Mouse (Mus musculus) heart, embryonic 13.5 days (tissue): ENCODE measurements around the gene Rpusd1. TPM values are rescaled to one million over a fixed set of nuclear protein-coding genes. Genes with fewer than 3 reads are reported as not detected.
A peak's percentile ranks its signal among the peaks of the same experiment; 100 is the strongest.

Experiments
- ATAC-seq: fragments of 200-750 bp; cut with Nextera tagmentation; 2 replicates; pipeline ENCODE4 v1.8.0; 2017; ENCODE audit warnings: moderate TSS enrichment; ENCODE audit not compliant: insufficient number of reproducible peaks, low FRiP score, low TSS enrichment; ENCODE audit errors: extremely low read depth
- H3K27ac ChIP-seq: fragments of 300-500 bp; sonication (generic); replicated peaks from 2 replicates; pipeline ENCODE4 v1.5.1; 2015; ENCODE audit warnings: moderate library complexity, mild to moderate bottlenecking, inconsistent platforms
- H3K27me3 ChIP-seq: fragments of 300-500 bp; sonication (generic); replicated peaks from 2 replicates; pipeline ENCODE4 v1.6.1; 2015; ENCODE audit warnings: mild to moderate bottlenecking, inconsistent platforms
- H3K36me3 ChIP-seq: fragments of 300-500 bp; sonication (generic); 2 replicates; pipeline ENCODE4 v1.6.1; 2015; ENCODE audit warnings: mild to moderate bottlenecking, inconsistent platforms
- H3K4me1 ChIP-seq: fragments of 300-500 bp; sonication (generic); 2 replicates; pipeline ENCODE4 v1.6.1; 2015; ENCODE audit warnings: inconsistent platforms
- H3K4me2 ChIP-seq: fragments of 300-500 bp; sonication (generic); 2 replicates; pipeline ENCODE4 v1.6.1; 2015; ENCODE audit warnings: inconsistent platforms, mild to moderate bottlenecking, moderate library complexity
- H3K4me3 ChIP-seq: fragments of 300-500 bp; sonication (generic); 2 replicates; pipeline ENCODE4 v1.5.1; 2015; ENCODE audit warnings: moderate library complexity, mild to moderate bottlenecking, inconsistent platforms
- H3K9ac ChIP-seq: fragments of 300-500 bp; sonication (generic); 2 replicates; pipeline ENCODE4 v1.6.1; 2015; ENCODE audit warnings: inconsistent platforms, mild to moderate bottlenecking, moderate library complexity
- H3K9me3 ChIP-seq: fragments of 300-500 bp; sonication (generic); 2 replicates; pipeline ENCODE4 v1.6.1; 2016; ENCODE audit warnings: inconsistent platforms
- WGBS: fragments of 180-500 bp; shearing (Covaris S2); methylation state at CpG from one replicate; pipeline ENCODE4 v1.1.7; 2015; ENCODE audit warnings: mixed read lengths; 5-methylcytosine and 5-hydroxymethylcytosine counted together
- polyA plus RNA-seq: library from polyadenylated mRNA; unstranded; fragments of >200 nt; fragmentation: Nextera tagmentation; extraction: Ambion mirVana; gene quantifications from 2 replicates; pipeline ENCODE4 v1.2.1, GENCODE M21; 2015

The Rpusd1 gene
- polyA plus RNA-seq, 1 experiment from 2014 or later, result 13.3 TPM

- no peak overlapping the region for H3K4me3 ChIP-seq
- H3K36me3 ChIP-seq, result peaks cover 18% of the 10 kb centered on the region
- no peak overlapping the region for H3K4me2 ChIP-seq
- H3K9ac ChIP-seq, result no peak overlapping the region
- no peak overlapping the region for H3K27ac ChIP-seq
- peaks cover 58% of the 10 kb centered on the region for H3K27me3 ChIP-seq
- no peak for ATAC-seq
- 28% methylated on average over 3 of the region's 3 CpGs for WGBS
- H3K9me3 ChIP-seq, result no peaks in the 10 kb centered on the region
- H3K4me1 ChIP-seq, result peaks cover 26% of the 10 kb centered on the region
Measured at GRCm38 (mm10) chr17:25715627-25716026, 11.8 kb upstream of the Rpusd1 start.

- H3K9ac ChIP-seq, result no peak overlapping the region
Measured at GRCm38 (mm10) chr17:25716130-25716529, 11.3 kb upstream of the Rpusd1 start.

GRCm38 (mm10) chr17:25716711-25717637 lies 10.5 kb upstream of the Rpusd1 start, which contains the start of gene Gng13:
TSS of gene Gng13 (plus strand) at chr17:25717171.
- no peak for ATAC-seq
- Histone ChIP-seq H3K4me3 (peak within 1 kb of the TSS; percentile 53), H3K27me3 (peaks cover 57% of the 10 kb centered on the region), H3K36me3 (peaks cover 31% of the 10 kb centered on the region), H3K4me1 (peaks cover 26% of the 10 kb centered on the region), H3K4me2 (peak within 1 kb of the TSS; percentile 79), H3K9me3 (no peaks in the 10 kb centered on the region), H3K9ac (peak within 1 kb of the TSS; percentile 67), H3K27ac (no peak within 1 kb of the TSS)
- 2% methylated on average over 45 of the region's 45 CpGs for WGBS

More at GRCm38 (mm10) chr17:25716130-25716529, 11.3 kb upstream of the Rpusd1 start:
- H3K27ac ChIP-seq, result no peak overlapping the region
- H3K9me3 ChIP-seq, result no peaks in the 10 kb centered on the region
- H3K36me3 ChIP-seq, result peaks cover 23% of the 10 kb centered on the region
- peaks cover 26% of the 10 kb centered on the region for H3K4me1 ChIP-seq
- H3K4me2 ChIP-seq, result peak overlapping the region; percentile 79; the same call in 1 of the 2 replicates
- no peak for ATAC-seq
- 4% methylated on average over 6 of the region's 6 CpGs for WGBS
- H3K4me3 ChIP-seq, result no peak overlapping the region
- H3K27me3 ChIP-seq, result peaks cover 58% of the 10 kb centered on the region

- Histone ChIP-seq H3K9ac (peak overlapping the region; percentile 67), H3K4me2 (peak overlapping the region; percentile 79), H3K4me1 (peaks cover 26% of the 10 kb centered on the region), H3K9me3 (no peaks in the 10 kb centered on the region), H3K4me3 (peak overlapping the region; percentile 53), H3K36me3 (peaks cover 38% of the 10 kb centered on the region), H3K27me3 (peaks cover 53% of the 10 kb centered on the region), H3K27ac (no peak overlapping the region)
- no peak for ATAC-seq
- 8% methylated on average over 6 of the region's 6 CpGs for WGBS
Measured at GRCm38 (mm10) chr17:25717691-25718090, 9.8 kb upstream of the Rpusd1 start.

- Histone ChIP-seq H3K27me3 (peaks cover 28% of the 10 kb centered on the region), H3K9me3 (no peaks in the 10 kb centered on the region), H3K36me3 (peaks cover 63% of the 10 kb centered on the region), H3K9ac (no peak overlapping the region), H3K4me2 (no peak overlapping the region), H3K4me1 (peaks cover 22% of the 10 kb centered on the region), H3K27ac (no peak overlapping the region), H3K4me3 (no peak overlapping the region)
- 95% methylated on average over 5 of the region's 5 CpGs for WGBS
- ATAC-seq, result no peak
Measured at GRCm38 (mm10) chr17:25721476-25721875, 6.0 kb upstream of the Rpusd1 start.

GRCm38 (mm10) chr17:25723470-25723869 lies 4.0 kb upstream of the Rpusd1 start:
- H3K9me3 ChIP-seq, result no peaks in the 10 kb centered on the region
- no peak overlapping the region for H3K4me3 ChIP-seq
- no peak overlapping the region for H3K27ac ChIP-seq
- peaks cover 8% of the 10 kb centered on the region for H3K27me3 ChIP-seq
- H3K4me1 ChIP-seq, result peaks cover 19% of the 10 kb centered on the region
- H3K4me2 ChIP-seq, result no peak overlapping the region
- peaks cover 63% of the 10 kb centered on the region for H3K36me3 ChIP-seq
- ATAC-seq, result no peak
- 95% methylated on average over 19 of the region's 19 CpGs for WGBS
- H3K9ac ChIP-seq, result no peak overlapping the region

GRCm38 (mm10) chr17:25723919-25724318 lies 3.6 kb upstream of the Rpusd1 start:
- no peak overlapping the region for H3K27ac ChIP-seq
- peaks cover 66% of the 10 kb centered on the region for H3K36me3 ChIP-seq
- ATAC-seq, result no peak
- no peak overlapping the region for H3K4me3 ChIP-seq
- no peak overlapping the region for H3K9ac ChIP-seq
- peaks cover 23% of the 10 kb centered on the region for H3K4me1 ChIP-seq
- no peaks in the 10 kb centered on the region for H3K9me3 ChIP-seq
- 80% methylated on average over 7 of the region's 7 CpGs for WGBS
- H3K27me3 ChIP-seq, result peaks cover 4% of the 10 kb centered on the region
- no peak overlapping the region for H3K4me2 ChIP-seq

GRCm38 (mm10) chr17:25725264-25725663 lies 2.2 kb upstream of the Rpusd1 start:
- Histone ChIP-seq H3K27ac (no peak overlapping the region), H3K27me3 (no peaks in the 10 kb centered on the region), H3K9ac (no peak overlapping the region), H3K4me1 (peaks cover 23% of the 10 kb centered on the region), H3K4me2 (no peak overlapping the region), H3K9me3 (no peaks in the 10 kb centered on the region), H3K36me3 (peaks cover 61% of the 10 kb centered on the region), H3K4me3 (no peak overlapping the region)
- ATAC-seq, result no peak
- 79% methylated on average over 6 of the region's 6 CpGs for WGBS

GRCm38 (mm10) chr17:25728009-25728270 lies 470 bp downstream of the Rpusd1 start:
- WGBS, result 9% methylated on average over 4 of the region's 4 CpGs
- H3K27ac ChIP-seq, result 0 out of 2 replicates have a peak overlapping the region, but pooled peaks have one; percentile 20

GRCm38 (mm10) chr17:25732082-25732481 lies 4.6 kb downstream of the Rpusd1 start:
- Histone ChIP-seq H3K9me3 (no peaks in the 10 kb centered on the region), H3K4me2 (no peak overlapping the region), H3K4me3 (no peak overlapping the region), H3K27me3 (peaks cover 7% of the 10 kb centered on the region; the same call in 1 of the 2 replicates), H3K36me3 (peaks cover 12% of the 10 kb centered on the region), H3K27ac (no peak overlapping the region), H3K9ac (no peak overlapping the region), H3K4me1 (peaks cover 11% of the 10 kb centered on the region)
- WGBS, result 18% methylated on average over 2 of the region's 2 CpGs
- ATAC-seq, result no peak

More at GRCm38 (mm10) chr17:25728009-25728270, 470 bp downstream of the Rpusd1 start:
- Histone ChIP-seq H3K9ac (peak overlapping the region; percentile 85), H3K4me1 (peaks cover 23% of the 10 kb centered on the region), H3K36me3 (peaks cover 34% of the 10 kb centered on the region), H3K4me2 (peak overlapping the region; percentile 91), H3K4me3 (peak overlapping the region; percentile 68), H3K9me3 (no peaks in the 10 kb centered on the region), H3K27me3 (no peaks in the 10 kb centered on the region)
- no peak; the same call in 1 of the 2 replicates for ATAC-seq

- 69% methylated on average over 5 of the region's 5 CpGs for WGBS
- H3K9ac ChIP-seq, result no peak overlapping the region
- ATAC-seq, result no peak
- H3K4me2 ChIP-seq, result no peak overlapping the region
- H3K27me3 ChIP-seq, result peaks cover 26% of the 10 kb centered on the region
- H3K4me3 ChIP-seq, result no peak overlapping the region
- H3K27ac ChIP-seq, result no peak overlapping the region
- H3K36me3 ChIP-seq, result no peaks in the 10 kb centered on the region; the same call in none of the 2 replicates
- H3K4me1 ChIP-seq, result no peaks in the 10 kb centered on the region
- H3K9me3 ChIP-seq, result no peaks in the 10 kb centered on the region
Measured at GRCm38 (mm10) chr17:25735246-25735645, 7.8 kb downstream of the Rpusd1 start.
